Mouse (Mus musculus): ENCODE results near the gene Ccdc51. TPM values are rescaled to one million over a fixed set of nuclear protein-coding genes. Genes with fewer than 3 reads are reported as not detected.

Gene Ccdc51
- polyA plus RNA-seq, 1 experiment: not detected

- H3K4me1 ChIP-seq (ENCODE audit: control insufficient read depth, insufficient read depth, low read length): peaks cover 6% of the 10 kb centered on the region
- WGBS: 86% methylated on average over 9 of the region's 9 CpGs
- TF ChIP-seq CTCF (IDR thresholded peaks at IDR 0.05; ENCODE audit: insufficient read depth, low read depth, low read length): no peak
- TF ChIP-seq POLR2A (IDR thresholded peaks at IDR 0.05; ENCODE audit: insufficient read depth, low read depth, low read length): no peak
These were observed 32.2 kb upstream of the Ccdc51 start for GRCm38 (mm10) chr9:109049996-109050673.

GRCm38 (mm10) chr9:109050674-109050997, 31.7 kb upstream of the Ccdc51 start:
- WGBS: 87% methylated on average over 3 of the region's 3 CpGs
- H3K4me3 ChIP-seq (ENCODE audit: insufficient read depth, low read depth, low read length): no peak overlapping the region
- no peak overlapping the region for H3K27ac ChIP-seq (ENCODE audit: insufficient read depth, low read depth, low read length)
- peaks cover 12% of the 10 kb centered on the region for H3K4me1 ChIP-seq (ENCODE audit: control insufficient read depth, insufficient read depth, low read length)
- TF ChIP-seq CTCF (IDR thresholded peaks at IDR 0.05; ENCODE audit: insufficient read depth, low read depth, low read length) (no peak), POLR2A (IDR thresholded peaks at IDR 0.05; ENCODE audit: insufficient read depth, low read depth, low read length) (no peak)

More at GRCm38 (mm10) chr9:109049996-109050673, 32.2 kb upstream of the Ccdc51 start:
- Histone ChIP-seq H3K27ac (ENCODE audit: insufficient read depth, low read depth, low read length) (no peak overlapping the region), H3K4me3 (ENCODE audit: insufficient read depth, low read depth, low read length) (no peak overlapping the region)

GRCm38 (mm10) chr9:109051011-109051501, 31.2 kb upstream of the Ccdc51 start:
- Histone ChIP-seq H3K4me3 (ENCODE audit: insufficient read depth, low read depth, low read length) (no peak overlapping the region), H3K27ac (ENCODE audit: insufficient read depth, low read depth, low read length) (no peak overlapping the region), H3K4me1 (ENCODE audit: control insufficient read depth, insufficient read depth, low read length) (peaks cover 15% of the 10 kb centered on the region)
- 92% methylated on average over 13 of the region's 13 CpGs for WGBS
- TF ChIP-seq POLR2A (IDR thresholded peaks at IDR 0.05; ENCODE audit: insufficient read depth, low read depth, low read length) (no peak), CTCF (IDR thresholded peaks at IDR 0.05; ENCODE audit: insufficient read depth, low read depth, low read length) (no peak)

- TF ChIP-seq POLR2A (IDR thresholded peaks at IDR 0.05; ENCODE audit: insufficient read depth, low read depth, low read length): no peak
- TF ChIP-seq CTCF (IDR thresholded peaks at IDR 0.05; ENCODE audit: insufficient read depth, low read depth, low read length): no peak
- H3K4me3 ChIP-seq (ENCODE audit: insufficient read depth, low read depth, low read length): no peak overlapping the region
- WGBS: 96% methylated on average over 10 of the region's 10 CpGs
- peaks cover 21% of the 10 kb centered on the region for H3K4me1 ChIP-seq (ENCODE audit: control insufficient read depth, insufficient read depth, low read length)
- no peak overlapping the region for H3K27ac ChIP-seq (ENCODE audit: insufficient read depth, low read depth, low read length)
These were observed 30.4 kb upstream of the Ccdc51 start for GRCm38 (mm10) chr9:109051651-109052489.

GRCm38 (mm10) chr9:109052490-109053260, 29.6 kb upstream of the Ccdc51 start:
- H3K4me3 ChIP-seq (ENCODE audit: insufficient read depth, low read depth, low read length): no peak overlapping the region
- H3K4me1 ChIP-seq (ENCODE audit: control insufficient read depth, insufficient read depth, low read length): peaks cover 24% of the 10 kb centered on the region
- H3K27ac ChIP-seq (ENCODE audit: insufficient read depth, low read depth, low read length): no peak overlapping the region
- TF ChIP-seq POLR2A (IDR thresholded peaks at IDR 0.05; ENCODE audit: insufficient read depth, low read depth, low read length) (no peak), CTCF (IDR thresholded peaks at IDR 0.05; ENCODE audit: insufficient read depth, low read depth, low read length) (no peak)
- 90% methylated on average over 9 of the region's 9 CpGs for WGBS

- TF ChIP-seq CTCF (IDR thresholded peaks at IDR 0.05; ENCODE audit: insufficient read depth, low read depth, low read length): no peak
- TF ChIP-seq POLR2A (IDR thresholded peaks at IDR 0.05; ENCODE audit: insufficient read depth, low read depth, low read length): no peak
- no peak overlapping the region for H3K4me3 ChIP-seq (ENCODE audit: insufficient read depth, low read depth, low read length)
- WGBS: 82% methylated on average over 3 of the region's 3 CpGs
- peaks cover 31% of the 10 kb centered on the region for H3K4me1 ChIP-seq (ENCODE audit: control insufficient read depth, insufficient read depth, low read length)
- no peak overlapping the region for H3K27ac ChIP-seq (ENCODE audit: insufficient read depth, low read depth, low read length)
These were observed 28.9 kb upstream of the Ccdc51 start for GRCm38 (mm10) chr9:109053366-109053765.

- WGBS: 76% methylated on average over 6 of the region's 6 CpGs
- no peak overlapping the region for H3K27ac ChIP-seq (ENCODE audit: insufficient read depth, low read depth, low read length)
- H3K4me3 ChIP-seq (ENCODE audit: insufficient read depth, low read depth, low read length): no peak overlapping the region
- no peak for TF ChIP-seq CTCF (IDR thresholded peaks at IDR 0.05; ENCODE audit: insufficient read depth, low read depth, low read length)
- no peak for TF ChIP-seq POLR2A (IDR thresholded peaks at IDR 0.05; ENCODE audit: insufficient read depth, low read depth, low read length)
- peaks cover 35% of the 10 kb centered on the region for H3K4me1 ChIP-seq (ENCODE audit: control insufficient read depth, insufficient read depth, low read length)
These were observed 28.4 kb upstream of the Ccdc51 start for GRCm38 (mm10) chr9:109053851-109054250.

GRCm38 (mm10) chr9:109054712-109055111, 27.6 kb upstream of the Ccdc51 start:
- TF ChIP-seq POLR2A (IDR thresholded peaks at IDR 0.05; ENCODE audit: insufficient read depth, low read depth, low read length): peak; percentile 19; the same call in 1 of the 2 replicates
- no peak for TF ChIP-seq CTCF (IDR thresholded peaks at IDR 0.05; ENCODE audit: insufficient read depth, low read depth, low read length)
- peaks cover 42% of the 10 kb centered on the region for H3K4me1 ChIP-seq (ENCODE audit: control insufficient read depth, insufficient read depth, low read length)
- peak overlapping the region; percentile 47 for H3K4me3 ChIP-seq (ENCODE audit: insufficient read depth, low read depth, low read length)
- H3K27ac ChIP-seq (ENCODE audit: insufficient read depth, low read depth, low read length): peak overlapping the region; percentile 64
- WGBS: 2% methylated on average over 7 of the region's 7 CpGs

Data from olfactory bulb, adult 2 months (tissue).